Mouse (Mus musculus): ENCODE measurements around the gene Vps37b. TPM values are rescaled to one million over a fixed set of nuclear protein-coding genes. Genes with fewer than 3 reads are reported as not detected.

The Vps37b gene
- polyA plus RNA-seq, 1 experiment: 46.6 TPM

DNA sequence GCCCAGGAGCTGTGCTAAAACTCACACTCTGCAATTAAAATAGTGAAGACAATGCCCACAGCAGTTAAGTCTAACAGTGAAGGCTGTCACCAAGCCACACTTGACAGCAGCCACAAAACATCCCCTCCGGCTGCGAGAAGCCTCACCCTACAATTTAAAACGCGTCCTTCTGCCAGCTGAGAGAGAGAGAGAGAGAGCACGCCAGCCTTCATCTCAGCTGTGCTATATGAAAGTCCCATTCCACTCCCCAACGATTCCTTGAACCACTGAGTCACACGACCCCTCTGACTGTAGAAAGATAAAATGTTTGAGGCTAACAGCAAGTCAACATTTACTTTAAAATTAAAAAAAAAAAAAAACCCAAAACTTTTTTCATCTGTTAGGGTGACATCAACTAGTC is 3.4 kb downstream of the Vps37b start:
- Histone ChIP-seq H3K27me3 (ENCODE audit: control insufficient read depth, insufficient read depth, low read length) (no peaks in the 10 kb centered on the region), H3K4me3 (ENCODE audit: control insufficient read depth, low read depth, low read length) (no peak overlapping the region), H3K36me3 (ENCODE audit: control insufficient read depth, insufficient read depth, low read length) (no peaks in the 10 kb centered on the region), H3K4me1 (ENCODE audit: control insufficient read depth, insufficient read depth, low read length) (peaks cover 6% of the 10 kb centered on the region; the same call in 1 of the 2 replicates), H3K27ac (ENCODE audit: control insufficient read depth, insufficient read depth, low read depth, low read length) (no peak overlapping the region)
- no peak for TF ChIP-seq CTCF (IDR thresholded peaks at IDR 0.05; ENCODE audit: control insufficient read depth, insufficient read depth, insufficient replicate concordance, low read depth, low read length)
- no peak for TF ChIP-seq POLR2A (IDR thresholded peaks at IDR 0.05; ENCODE audit: control insufficient read depth, low read depth, low read length)

DNA sequence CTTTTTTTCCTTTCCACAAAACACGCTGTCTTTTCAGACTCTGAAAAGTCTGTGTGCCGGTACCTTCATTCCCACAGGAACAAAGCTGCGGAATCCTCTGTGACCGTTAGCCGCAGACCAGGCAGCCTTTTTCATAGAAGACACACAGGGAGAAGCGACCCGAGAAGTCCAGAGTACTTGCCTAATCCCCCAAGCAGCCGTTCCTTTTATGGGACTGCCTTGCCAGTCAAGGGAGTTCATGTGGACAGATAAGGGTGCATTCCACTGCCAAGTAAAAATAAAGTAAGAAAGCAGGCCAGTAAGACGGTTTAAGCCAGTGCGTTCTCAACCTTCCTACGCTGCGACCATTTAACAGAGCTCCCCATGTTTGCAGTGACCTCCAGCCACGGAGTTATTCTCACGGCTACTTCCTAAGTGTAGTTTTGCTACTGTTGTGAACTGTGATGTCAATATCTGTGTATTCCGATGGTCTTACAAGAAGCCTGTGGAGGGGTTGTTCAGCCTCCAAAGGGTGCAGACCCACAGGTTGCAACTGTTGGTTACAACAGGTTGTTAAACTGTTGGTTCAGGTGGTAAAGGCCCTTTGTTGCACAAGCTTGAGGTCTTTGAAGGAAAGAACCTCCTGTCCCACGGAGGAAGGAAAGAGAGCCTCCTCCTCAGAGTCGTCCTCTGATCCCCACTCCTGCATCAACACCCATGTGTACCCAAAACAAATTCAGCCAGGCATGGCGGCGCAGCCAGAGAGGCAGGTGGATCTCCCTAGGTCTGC is 4.2 kb downstream of the Vps37b start:
- Histone ChIP-seq H3K27ac (ENCODE audit: control insufficient read depth, insufficient read depth, low read depth, low read length) (no peak overlapping the region; the same call in 1 of the 2 replicates), H3K4me1 (ENCODE audit: control insufficient read depth, insufficient read depth, low read length) (peaks cover 6% of the 10 kb centered on the region; the same call in 1 of the 2 replicates), H3K4me3 (ENCODE audit: control insufficient read depth, low read depth, low read length) (no peak overlapping the region), H3K27me3 (ENCODE audit: control insufficient read depth, insufficient read depth, low read length) (no peaks in the 10 kb centered on the region), H3K36me3 (ENCODE audit: control insufficient read depth, insufficient read depth, low read length) (no peaks in the 10 kb centered on the region)
- no peak for TF ChIP-seq CTCF (IDR thresholded peaks at IDR 0.05; ENCODE audit: control insufficient read depth, insufficient read depth, insufficient replicate concordance, low read depth, low read length)
- TF ChIP-seq POLR2A (IDR thresholded peaks at IDR 0.05; ENCODE audit: control insufficient read depth, low read depth, low read length): no peak

DNA sequence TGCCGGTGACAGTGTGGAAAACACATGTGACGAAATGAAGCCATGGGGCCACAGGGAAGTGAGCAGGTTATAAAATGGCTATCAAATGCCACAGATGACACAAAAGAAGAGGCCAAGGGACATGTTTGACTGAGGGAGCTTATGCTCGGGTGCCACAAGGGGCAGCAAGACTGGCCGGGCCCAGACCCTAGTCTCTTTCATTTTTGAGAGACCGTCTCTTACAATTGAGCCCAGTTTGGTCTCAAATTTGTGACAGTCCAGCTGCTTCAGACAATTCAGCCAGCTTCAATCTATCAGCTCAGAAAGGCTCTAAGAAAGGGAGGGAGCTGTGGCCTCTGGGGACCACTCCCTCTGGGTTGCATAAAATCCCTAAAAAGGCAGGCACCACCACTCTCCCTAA is 5.5 kb downstream of the Vps37b start:
- no peaks in the 10 kb centered on the region for H3K36me3 ChIP-seq (ENCODE audit: control insufficient read depth, insufficient read depth, low read length)
- no peak overlapping the region for H3K4me3 ChIP-seq (ENCODE audit: control insufficient read depth, low read depth, low read length)
- peaks cover 6% of the 10 kb centered on the region; the same call in 1 of the 2 replicates for H3K4me1 ChIP-seq (ENCODE audit: control insufficient read depth, insufficient read depth, low read length)
- no peaks in the 10 kb centered on the region for H3K27me3 ChIP-seq (ENCODE audit: control insufficient read depth, insufficient read depth, low read length)
- H3K27ac ChIP-seq (ENCODE audit: control insufficient read depth, insufficient read depth, low read depth, low read length): no peak overlapping the region
- TF ChIP-seq POLR2A (IDR thresholded peaks at IDR 0.05; ENCODE audit: control insufficient read depth, low read depth, low read length): no peak
- TF ChIP-seq CTCF (IDR thresholded peaks at IDR 0.05; ENCODE audit: control insufficient read depth, insufficient read depth, insufficient replicate concordance, low read depth, low read length): no peak

DNA sequence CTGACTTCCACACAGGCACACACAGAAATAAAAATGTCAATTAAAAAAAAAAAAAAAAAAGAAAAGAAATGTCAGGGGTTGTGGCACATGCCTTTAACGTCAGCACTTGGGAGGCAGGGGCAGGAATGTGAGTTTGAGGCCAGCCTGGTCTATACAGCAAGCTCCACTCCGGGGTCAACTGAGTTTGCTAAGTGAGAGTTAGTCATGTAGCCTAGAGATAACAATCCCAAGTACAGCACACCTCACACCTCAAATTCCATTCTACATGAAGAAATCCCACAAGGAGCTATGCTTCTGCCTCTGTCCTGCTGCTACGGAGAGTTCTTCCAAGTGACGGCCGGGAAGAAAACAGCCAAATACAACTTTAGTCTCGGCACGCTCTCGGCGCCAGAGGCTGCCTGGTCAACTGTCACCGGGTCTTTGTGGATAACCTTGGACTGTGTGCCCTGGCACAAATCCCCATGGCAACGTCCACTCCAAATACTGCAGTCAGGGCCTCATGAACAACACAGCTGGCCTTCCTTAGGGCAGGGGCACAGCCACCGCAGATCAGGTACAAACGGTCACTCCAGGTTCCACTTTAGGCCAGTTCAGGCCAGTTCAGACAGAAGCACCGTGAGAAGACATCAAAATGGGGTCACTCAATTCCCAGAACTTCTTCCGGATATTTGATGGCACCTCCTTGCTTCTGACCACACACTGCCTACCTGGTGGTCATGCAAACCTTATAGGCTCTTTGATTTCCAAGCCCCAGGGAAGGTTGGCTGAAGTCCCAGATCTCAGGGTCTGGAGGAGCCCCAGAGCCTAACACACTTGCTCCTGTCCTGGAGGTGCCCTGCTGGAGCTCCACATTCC is 6.3 kb downstream of the Vps37b start:
- Histone ChIP-seq H3K36me3 (ENCODE audit: control insufficient read depth, insufficient read depth, low read length) (no peaks in the 10 kb centered on the region), H3K27ac (ENCODE audit: control insufficient read depth, insufficient read depth, low read depth, low read length) (no peak overlapping the region), H3K27me3 (ENCODE audit: control insufficient read depth, insufficient read depth, low read length) (no peaks in the 10 kb centered on the region), H3K4me1 (ENCODE audit: control insufficient read depth, insufficient read depth, low read length) (no peaks in the 10 kb centered on the region; the same call in 1 of the 2 replicates), H3K4me3 (ENCODE audit: control insufficient read depth, low read depth, low read length) (no peak overlapping the region)
- no peak for TF ChIP-seq CTCF (IDR thresholded peaks at IDR 0.05; ENCODE audit: control insufficient read depth, insufficient read depth, insufficient replicate concordance, low read depth, low read length)
- TF ChIP-seq POLR2A (IDR thresholded peaks at IDR 0.05; ENCODE audit: control insufficient read depth, low read depth, low read length): no peak

DNA sequence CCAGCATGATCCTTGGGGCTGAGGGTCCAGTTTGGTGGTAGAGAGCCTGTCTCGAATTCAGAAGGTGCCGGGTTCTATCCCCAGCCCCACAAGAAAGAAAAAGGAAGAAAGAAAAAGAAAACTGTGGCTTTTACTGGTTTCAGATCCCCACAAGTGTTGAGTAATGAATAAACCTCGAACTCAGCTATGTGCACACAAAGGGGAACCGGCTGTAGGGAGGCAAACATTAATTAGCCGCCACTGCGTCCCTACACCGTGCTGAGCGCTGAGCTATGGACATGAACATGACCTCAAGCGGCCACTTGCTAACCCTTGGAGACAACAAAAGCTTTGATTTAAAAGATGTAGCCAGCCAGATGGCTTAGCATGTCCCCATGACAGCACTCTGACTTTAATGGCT is 6.9 kb downstream of the Vps37b start:
- Histone ChIP-seq H3K4me3 (ENCODE audit: control insufficient read depth, low read depth, low read length) (no peak overlapping the region), H3K27me3 (ENCODE audit: control insufficient read depth, insufficient read depth, low read length) (no peaks in the 10 kb centered on the region), H3K36me3 (ENCODE audit: control insufficient read depth, insufficient read depth, low read length) (no peaks in the 10 kb centered on the region), H3K4me1 (ENCODE audit: control insufficient read depth, insufficient read depth, low read length) (peaks cover 2% of the 10 kb centered on the region), H3K27ac (ENCODE audit: control insufficient read depth, insufficient read depth, low read depth, low read length) (no peak overlapping the region)
- TF ChIP-seq POLR2A (IDR thresholded peaks at IDR 0.05; ENCODE audit: control insufficient read depth, low read depth, low read length): no peak

DNA sequence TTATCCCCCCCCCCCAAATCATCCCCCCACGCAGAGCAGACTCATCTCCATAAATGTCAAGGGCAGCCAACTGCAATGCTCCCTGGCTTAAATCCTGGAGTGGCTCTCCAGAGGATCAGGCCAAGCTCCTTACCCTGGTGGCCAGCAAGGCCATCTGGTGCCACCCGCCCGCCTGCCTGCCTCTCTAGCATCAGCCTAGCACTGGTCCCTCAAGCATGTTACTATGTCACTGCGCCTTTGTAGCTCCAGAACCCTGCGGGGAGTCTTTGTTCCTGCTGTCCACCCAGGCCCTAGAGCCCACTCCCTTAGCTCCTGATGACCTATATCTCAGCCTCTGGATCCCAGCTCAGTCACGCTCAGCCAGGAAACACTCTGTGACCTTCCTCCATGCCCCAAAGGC is 7.4 kb downstream of the Vps37b start:
- no peaks in the 10 kb centered on the region for H3K27me3 ChIP-seq (ENCODE audit: control insufficient read depth, insufficient read depth, low read length)
- no peak overlapping the region for H3K4me3 ChIP-seq (ENCODE audit: control insufficient read depth, low read depth, low read length)
- TF ChIP-seq CTCF (IDR thresholded peaks at IDR 0.05; ENCODE audit: control insufficient read depth, insufficient read depth, insufficient replicate concordance, low read depth, low read length) (no peak), POLR2A (IDR thresholded peaks at IDR 0.05; ENCODE audit: control insufficient read depth, low read depth, low read length) (no peak)
- no peak overlapping the region; the same call in 1 of the 2 replicates for H3K27ac ChIP-seq (ENCODE audit: control insufficient read depth, insufficient read depth, low read depth, low read length)
- no peaks in the 10 kb centered on the region for H3K36me3 ChIP-seq (ENCODE audit: control insufficient read depth, insufficient read depth, low read length)
- peaks cover 2% of the 10 kb centered on the region for H3K4me1 ChIP-seq (ENCODE audit: control insufficient read depth, insufficient read depth, low read length)

DNA sequence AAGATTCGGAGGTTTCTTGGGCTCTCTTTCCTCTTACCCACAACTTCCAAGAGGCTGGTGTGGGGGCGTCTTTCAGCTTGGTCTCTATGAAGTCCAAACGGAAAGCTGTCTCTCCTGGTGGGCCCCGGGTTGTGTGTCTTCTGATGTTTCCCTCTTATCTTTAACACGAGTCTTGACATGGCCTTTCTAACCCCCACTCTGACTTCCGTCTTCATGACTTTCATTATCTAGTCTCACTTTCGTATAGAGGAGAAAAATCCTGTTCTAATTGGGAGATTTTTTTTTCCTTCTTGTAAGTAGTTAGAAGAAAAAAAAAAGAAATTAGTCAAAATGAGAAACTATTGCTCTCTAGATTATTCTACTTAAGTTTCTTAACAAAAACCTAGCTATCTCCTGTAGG is 9.7 kb downstream of the Vps37b start:
- Histone ChIP-seq H3K27ac (ENCODE audit: control insufficient read depth, insufficient read depth, low read depth, low read length) (no peak overlapping the region), H3K4me3 (ENCODE audit: control insufficient read depth, low read depth, low read length) (no peak overlapping the region), H3K27me3 (ENCODE audit: control insufficient read depth, insufficient read depth, low read length) (no peaks in the 10 kb centered on the region), H3K36me3 (ENCODE audit: control insufficient read depth, insufficient read depth, low read length) (no peaks in the 10 kb centered on the region), H3K4me1 (ENCODE audit: control insufficient read depth, insufficient read depth, low read length) (peaks cover 6% of the 10 kb centered on the region)
- TF ChIP-seq POLR2A (IDR thresholded peaks at IDR 0.05; ENCODE audit: control insufficient read depth, low read depth, low read length): no peak
- no peak for TF ChIP-seq CTCF (IDR thresholded peaks at IDR 0.05; ENCODE audit: control insufficient read depth, insufficient read depth, insufficient replicate concordance, low read depth, low read length)
